Mouse (Mus musculus) E14TG2a.4 (cell line): Measurements from ENCODE around the gene Fbxo45.
A peak's percentile ranks its signal among the peaks of the same experiment; 100 is the strongest.

Experiments used
- CTCF ChIP-seq: conservative IDR thresholded peaks from 2 replicates; pipeline ENCODE4 v1.5.1; 2014; ENCODE audit warnings: low read length
- NANOG ChIP-seq: IDR thresholded peaks from 2 replicates; pipeline ENCODE4 v1.6.1; 2014; ENCODE audit warnings: borderline replicate concordance, low read length, mixed read lengths

GRCm38 (mm10) chr16:32202681-32203080, 44.3 kb downstream of the Fbxo45 start:
- peak; percentile 23; the same call in 1 of the 2 replicates for TF ChIP-seq CTCF
- TF ChIP-seq NANOG, result no peak
